Mouse (Mus musculus) cerebral cortex, adult 2 months (tissue): ENCODE data around the gene Ntf5.

Experiments
- WGBS: fragments of 180-500 bp; shearing (Covaris S2); methylation state at CpG from one replicate; pipeline ENCODE4 v1.1.7; 2018; 5-methylcytosine and 5-hydroxymethylcytosine counted together

The Ntf5 gene

GRCm38 (mm10) chr7:45462325-45462724 lies 48.8 kb downstream of the Ntf5 start:
- 86% methylated on average over 4 of the region's 4 CpGs for WGBS

DNA sequence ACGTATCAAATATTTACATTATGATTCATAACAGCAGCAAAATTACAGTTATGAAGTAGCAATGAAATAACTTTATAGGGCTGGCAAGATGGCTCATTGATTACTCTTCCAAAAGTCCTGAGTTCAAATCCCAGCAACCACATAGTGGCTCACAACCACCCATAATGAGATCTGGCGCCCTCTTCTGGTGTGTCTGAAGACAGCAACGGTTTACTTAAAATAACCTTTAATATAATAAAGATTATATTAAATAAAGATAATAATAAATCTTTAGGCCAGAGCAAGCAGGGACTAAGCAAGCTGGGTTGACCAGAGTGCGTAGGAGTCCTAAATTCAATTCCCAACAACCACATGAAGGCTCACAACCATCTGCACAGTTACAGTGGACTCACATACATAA lies 49.4 kb downstream of the Ntf5 start:
- WGBS = 79% methylated on average over 4 of the region's 4 CpGs

GRCm38 (mm10) chr7:45463987-45464778 lies 50.7 kb downstream of the Ntf5 start:
- 91% methylated on average over 7 of the region's 7 CpGs for WGBS

DNA sequence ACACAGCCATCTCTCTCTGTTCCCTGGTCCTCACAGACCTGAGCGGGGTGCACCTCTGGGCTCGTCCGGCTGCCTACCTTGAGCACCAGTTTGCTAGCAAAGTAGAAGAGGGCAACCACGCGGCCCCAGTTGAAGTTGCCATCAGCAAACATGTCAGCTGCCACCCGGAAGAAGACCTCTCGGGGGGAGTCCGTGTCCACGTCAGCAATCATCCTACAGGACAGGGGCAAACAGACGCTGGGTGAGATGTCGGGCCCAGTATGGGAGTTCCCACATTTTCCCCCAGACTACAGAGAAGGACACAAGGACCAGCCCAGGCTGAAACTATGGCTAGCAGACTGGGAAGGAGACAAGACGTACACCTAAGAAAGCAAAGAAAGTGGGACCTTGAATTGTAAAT lies 51.6 kb downstream of the Ntf5 start:
- 95% methylated on average over 12 of the region's 12 CpGs for WGBS

GRCm38 (mm10) chr7:45465549-45465948 lies 52.1 kb downstream of the Ntf5 start:
- 58% methylated on average over 9 of the region's 9 CpGs for WGBS

DNA sequence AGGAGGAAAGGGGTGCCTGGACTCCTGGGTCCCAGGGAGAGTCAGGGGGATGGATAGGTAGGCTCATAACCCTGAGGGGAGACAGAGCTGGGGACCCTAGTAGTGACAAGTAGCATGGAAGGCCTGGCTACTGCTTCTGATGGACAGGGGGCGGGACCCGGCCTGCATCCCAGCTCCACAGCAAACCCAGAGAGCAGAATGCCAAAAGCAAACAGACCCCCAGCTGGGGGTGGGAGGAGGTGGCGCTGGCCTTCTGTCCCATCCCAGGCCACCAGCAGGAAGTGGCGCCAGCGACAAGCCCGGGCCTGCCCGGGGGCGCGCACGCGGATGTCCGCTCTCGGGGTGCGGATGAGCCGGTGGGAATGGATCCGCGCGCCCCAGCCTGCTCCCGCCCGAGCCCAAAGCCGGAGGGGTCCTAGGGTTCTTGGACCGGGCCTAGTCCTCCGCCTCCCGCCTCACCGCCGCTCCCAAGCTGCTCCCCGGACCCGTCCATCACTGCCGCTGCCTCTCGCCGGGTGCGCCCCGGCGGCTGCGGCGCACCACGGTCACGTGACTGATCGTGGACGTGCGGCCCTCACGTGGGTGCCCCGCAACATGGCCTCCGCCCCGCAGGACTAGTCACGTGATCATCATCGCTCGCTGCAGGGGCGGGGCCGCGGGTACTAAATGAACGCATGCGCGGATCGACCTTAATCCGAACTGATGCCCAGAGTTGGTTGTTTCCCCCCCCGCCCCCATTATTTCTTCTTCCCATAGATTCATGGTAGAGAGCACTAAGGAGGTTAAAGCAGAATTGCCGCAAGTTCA lies 53.0 kb downstream of the Ntf5 start, which contains the start of gene Bax:
Gene Bax, minus strand, starts transcription at position 616 of the 807 bp plus-strand sequence.
- under 1% methylated on average over 58 of the region's 58 CpGs for WGBS
